Mouse (Mus musculus) cerebellum, adult (tissue): ENCODE results near the gene Trir.
A peak's percentile ranks its signal among the peaks of the same experiment; 100 is the strongest.

Experiments
- ATAC-seq: cut with Nextera tagmentation; 2 replicates; pipeline ENCODE4 v1.9.2; 2017; ENCODE audit warnings: mild to moderate bottlenecking, moderate library complexity, mixed read lengths; ENCODE audit not compliant: insufficient number of reproducible peaks, low FRiP score, low TSS enrichment

Gene Trir

GRCm38 (mm10) chr8:85026670-85027515 is at the start of gene Trir:
Gene Trir (plus strand): TSS chr8:85026823.
- ATAC-seq, result peak; percentile 76

GRCm38 (mm10) chr8:84977435-84978247 is 49.0 kb upstream of the Trir start:
- ATAC-seq, result no peak

- ATAC-seq, result peak; percentile 29; the same call in 1 of the 2 replicates
Measured at GRCm38 (mm10) chr8:84978248-84978940, 48.2 kb upstream of the Trir start, which contains the start of gene Junb. Gene Junb (minus strand): TSS chr8:84978718.

- ATAC-seq, result peak; percentile 43
Measured at GRCm38 (mm10) chr8:84979599-84980421, 46.8 kb upstream of the Trir start.

- no peak for ATAC-seq
Measured at GRCm38 (mm10) chr8:84980622-84981358, 45.8 kb upstream of the Trir start.

GRCm38 (mm10) chr8:84981644-84982498 is 44.8 kb upstream of the Trir start:
- no peak for ATAC-seq

GRCm38 (mm10) chr8:84982499-84983011 is 44.1 kb upstream of the Trir start:
- ATAC-seq, result no peak

- no peak for ATAC-seq
Measured at GRCm38 (mm10) chr8:84984294-84985048, 42.2 kb upstream of the Trir start.

- ATAC-seq, result no peak
Measured at GRCm38 (mm10) chr8:84985049-84985683, 41.5 kb upstream of the Trir start.

- peak; percentile 67 for ATAC-seq
Measured at GRCm38 (mm10) chr8:84985684-84986378, 40.8 kb upstream of the Trir start.

- ATAC-seq, result no peak
Measured at GRCm38 (mm10) chr8:84986379-84986945, 40.2 kb upstream of the Trir start.

GRCm38 (mm10) chr8:84987388-84987787 is 39.2 kb upstream of the Trir start:
- ATAC-seq, result no peak

- no peak for ATAC-seq
Measured at GRCm38 (mm10) chr8:84987903-84988302, 38.7 kb upstream of the Trir start.

- no peak for ATAC-seq
Measured at GRCm38 (mm10) chr8:84989311-84989731, 37.3 kb upstream of the Trir start.

GRCm38 (mm10) chr8:84989810-84990209 is 36.8 kb upstream of the Trir start:
- ATAC-seq, result peak; percentile 34; the same call in 1 of the 2 replicates

- peak; percentile 69 for ATAC-seq
Measured at GRCm38 (mm10) chr8:84990349-84990748, 36.3 kb upstream of the Trir start, which contains the start of gene Hook2. Gene Hook2 (plus strand): TSS chr8:84990603.
